Mouse (Mus musculus) myocyte (in vitro differentiated cells): ENCODE results near the gene Pold3. TPM values are rescaled to one million over a fixed set of nuclear protein-coding genes. Genes with fewer than 3 reads are reported as not detected.

Experiments
- H3K27me3 ChIP-seq: one replicate; pipeline ENCODE4 v1.6.1; 2011; ENCODE audit not compliant: control insufficient read depth, insufficient read depth, insufficient read length
- H3K36me3 ChIP-seq: one replicate; pipeline ENCODE4 v1.6.1; 2011; ENCODE audit not compliant: control insufficient read depth, insufficient read depth
- H3K4me2 ChIP-seq: one replicate; pipeline ENCODE4 v1.6.1; 2011; ENCODE audit warnings: low read depth, control low read depth
- H3K4me3 ChIP-seq: one replicate; pipeline ENCODE4 v1.5.1; 2011; ENCODE audit warnings: mild to moderate bottlenecking, control low read depth, moderate library complexity
- H3K79me2 ChIP-seq: one replicate; pipeline ENCODE4 v1.6.1; 2011; ENCODE audit not compliant: control insufficient read depth, insufficient read depth
- H3ac ChIP-seq: one replicate; pipeline ENCODE4 v1.6.1; 2011; ENCODE audit not compliant: control insufficient read depth, insufficient read length
- CEBPB ChIP-seq: IDR thresholded peaks from 2 replicates; pipeline ENCODE4 v1.6.1; 2011; ENCODE audit warnings: mild to moderate bottlenecking, moderate library complexity; ENCODE audit not compliant: poor library complexity, insufficient read depth, severe bottlenecking
- E2F4 ChIP-seq: IDR thresholded peaks from one replicate; pipeline ENCODE4 v1.6.1; 2011; ENCODE audit warnings: mild to moderate bottlenecking, control low read depth, moderate library complexity; ENCODE audit not compliant: insufficient read depth
- MAX ChIP-seq: IDR thresholded peaks from one replicate; pipeline ENCODE4 v1.6.1; 2011; ENCODE audit warnings: low read depth, mild to moderate bottlenecking, control low read depth
- MYOD1 ChIP-seq, 3 experiments: IDR thresholded peaks; one replicate each; pipeline ENCODE4 v1.6.1; 2011; ENCODE audit warnings: control low read depth in 2 of 3, low read depth in 2 of 3, mild to moderate bottlenecking in 2 of 3, moderate library complexity in 1 of 3; ENCODE audit not compliant: insufficient read length in 2 of 3, control insufficient read depth in 1 of 3
- MYOG ChIP-seq, 3 experiments: IDR thresholded peaks; one replicate each; pipeline ENCODE4 v1.6.1; 2011; ENCODE audit warnings: control low read depth in 2 of 3, low read depth in 2 of 3, mild to moderate bottlenecking in 2 of 3; ENCODE audit not compliant: insufficient read length in 2 of 3, control insufficient read depth in 1 of 3, insufficient read depth in 1 of 3
- POLR2A ChIP-seq: IDR thresholded peaks from one replicate; pipeline ENCODE4 v1.6.1; 2011; ENCODE audit warnings: low read depth, mild to moderate bottlenecking, control low read depth, moderate library complexity; ENCODE audit not compliant: insufficient read length
- POLR2AphosphoS2 ChIP-seq: IDR thresholded peaks from one replicate; pipeline ENCODE4 v1.6.1; 2011; ENCODE audit warnings: low read depth, control low read depth; ENCODE audit not compliant: insufficient read length
- REST ChIP-seq: IDR thresholded peaks from one replicate; pipeline ENCODE4 v1.6.1; 2011; ENCODE audit warnings: mild to moderate bottlenecking, control low read depth, moderate library complexity; ENCODE audit not compliant: insufficient read depth, insufficient read length
- SRF ChIP-seq: IDR thresholded peaks from one replicate; pipeline ENCODE4 v1.6.1; 2011; ENCODE audit warnings: low read depth; ENCODE audit not compliant: control insufficient read depth, insufficient read length
- TCF12 ChIP-seq: IDR thresholded peaks from one replicate; pipeline ENCODE4 v1.6.1; 2011; ENCODE audit warnings: mild to moderate bottlenecking, control low read depth; ENCODE audit not compliant: poor library complexity, insufficient read depth, severe bottlenecking
- TCF3 ChIP-seq: IDR thresholded peaks from one replicate; pipeline ENCODE4 v1.6.1; 2011; ENCODE audit warnings: low read depth, control low read depth; ENCODE audit not compliant: insufficient read length
- USF1 ChIP-seq: IDR thresholded peaks from one replicate; pipeline ENCODE4 v1.6.1; 2011; ENCODE audit warnings: low read depth, mild to moderate bottlenecking, control low read depth, moderate library complexity
- polyA plus RNA-seq: library from polyadenylated mRNA; unstranded; fragments of >200 nt; fragmentation: generic; extraction: Trizol; gene quantifications from one replicate; pipeline ENCODE4 v1.2.1, GENCODE M21; 2012; ENCODE audit warnings: missing spikeins

The Pold3 gene
- polyA plus RNA-seq, 1 experiment, result 7.4 TPM

DNA sequence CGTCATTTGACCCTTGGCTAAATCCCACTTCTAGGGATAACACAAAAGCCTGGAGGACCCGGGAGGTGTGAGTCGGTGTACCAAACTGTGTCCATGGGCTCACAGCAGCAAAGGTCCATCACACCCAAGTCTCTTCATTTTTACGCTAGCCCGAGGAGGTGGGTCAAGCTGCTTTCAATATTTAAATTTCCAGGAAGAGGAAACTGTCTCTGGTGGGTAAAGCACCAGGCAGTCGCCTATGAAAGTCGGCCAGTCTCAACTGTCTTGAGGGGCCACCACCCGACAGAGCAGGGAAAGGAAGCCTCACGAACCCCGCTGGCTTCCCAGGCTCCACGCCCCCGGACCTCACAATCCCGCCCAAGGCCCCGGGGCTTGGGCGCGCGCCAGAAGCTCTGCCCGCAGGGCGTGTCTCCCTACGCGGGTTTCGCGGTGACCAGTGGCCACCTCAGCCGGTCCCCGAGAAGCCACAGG is 539 bp downstream of the Pold3 start:
- no peaks in the 10 kb centered on the region for H3K27me3 ChIP-seq
- peak overlapping the region; percentile 65 for H3K4me3 ChIP-seq
- peak overlapping the region; percentile 78 for H3K4me2 ChIP-seq
- TF ChIP-seq POLR2A (no peak), SRF (no peak), MYOD1 (IDR thresholded peaks at IDR 0.05; ENCODE audit: control insufficient read depth in 1 of 3, insufficient read length in 2 of 3, low read depth in 2 of 3) (no peak), TCF3 (no peak)
- H3ac ChIP-seq, result peak overlapping the region; percentile 76
- H3K79me2 ChIP-seq, result peaks cover 11% of the 10 kb centered on the region
- H3K36me3 ChIP-seq, result peaks cover 6% of the 10 kb centered on the region

DNA sequence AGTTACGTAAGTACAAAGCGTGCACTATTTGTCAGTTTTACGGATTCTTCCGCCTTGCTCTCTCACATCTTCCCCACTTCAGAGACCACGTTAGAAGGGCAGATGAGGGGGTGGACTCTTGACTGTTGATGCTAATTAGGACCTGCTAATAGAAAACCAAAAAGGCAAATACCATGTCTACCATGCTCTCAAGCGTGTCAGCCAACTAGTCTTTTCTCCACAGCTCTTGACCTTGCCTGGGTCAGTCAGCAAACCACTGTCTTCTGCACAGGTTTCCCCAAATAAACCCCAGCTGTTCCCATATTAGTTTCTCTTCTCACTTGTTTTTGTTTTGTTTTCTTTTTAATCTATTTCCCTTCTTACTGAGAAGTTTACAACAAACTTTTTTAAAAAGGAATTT is 7.1 kb downstream of the Pold3 start:
- Histone ChIP-seq H3K4me3 (no peak overlapping the region), H3K4me2 (no peak overlapping the region), H3K36me3 (peaks cover 6% of the 10 kb centered on the region), H3K79me2 (peaks cover 4% of the 10 kb centered on the region), H3K27me3 (no peaks in the 10 kb centered on the region), H3ac (no peak overlapping the region)
- TF ChIP-seq POLR2AphosphoS2 (no peak), SRF (no peak), MYOD1 (IDR thresholded peaks at IDR 0.05; ENCODE audit: control insufficient read depth in 1 of 3, insufficient read length in 2 of 3, low read depth in 2 of 3) (no peak), MYOG (IDR thresholded peaks at IDR 0.05; ENCODE audit: control insufficient read depth in 1 of 3, insufficient read depth in 1 of 3, insufficient read length in 2 of 3, low read depth in 2 of 3) (no peak), USF1 (no peak), TCF3 (no peak), REST (no peak), POLR2A (no peak)

GRCm38 (mm10) chr7:100113821-100114220 is 7.5 kb downstream of the Pold3 start:
- Histone ChIP-seq H3K27me3 (no peaks in the 10 kb centered on the region), H3K4me2 (no peak overlapping the region), H3ac (no peak overlapping the region), H3K79me2 (peaks cover 4% of the 10 kb centered on the region), H3K36me3 (peaks cover 6% of the 10 kb centered on the region), H3K4me3 (no peak overlapping the region)
- TF ChIP-seq TCF3 (no peak), MAX (no peak), SRF (no peak), CEBPB (no peak), TCF12 (no peak), MYOD1 (IDR thresholded peaks at IDR 0.05; ENCODE audit: control insufficient read depth in 1 of 3, insufficient read length in 2 of 3, low read depth in 2 of 3) (no peak), E2F4 (no peak), USF1 (no peak), POLR2A (no peak), REST (no peak), MYOG (IDR thresholded peaks at IDR 0.05; ENCODE audit: control insufficient read depth in 1 of 3, insufficient read depth in 1 of 3, insufficient read length in 2 of 3, low read depth in 2 of 3) (no peak)

DNA sequence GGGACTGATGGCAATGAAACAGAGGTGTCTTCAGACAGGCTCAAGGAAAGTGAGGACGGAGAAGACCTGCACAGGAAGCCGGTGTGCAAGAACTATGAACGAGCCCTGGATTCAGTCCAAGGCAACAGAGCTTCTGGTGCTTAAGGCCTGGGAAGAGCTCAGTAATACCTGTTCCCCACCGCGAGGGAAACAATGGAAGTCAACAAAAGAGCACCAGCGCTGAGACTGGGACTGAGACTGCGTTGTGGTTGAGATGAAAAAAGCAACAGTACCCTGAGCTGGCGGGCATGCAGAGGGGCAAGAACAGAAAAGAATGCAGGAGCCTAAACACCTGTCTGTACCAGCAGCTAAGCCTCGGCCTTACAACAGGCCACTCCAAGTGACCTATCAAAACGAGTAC is 9.9 kb downstream of the Pold3 start:
- Histone ChIP-seq H3K27me3 (no peaks in the 10 kb centered on the region), H3K79me2 (no peaks in the 10 kb centered on the region), H3K36me3 (peaks cover 3% of the 10 kb centered on the region), H3ac (no peak overlapping the region), H3K4me3 (no peak overlapping the region), H3K4me2 (no peak overlapping the region)
- TF ChIP-seq CEBPB (no peak), MYOG (IDR thresholded peaks at IDR 0.05; ENCODE audit: control insufficient read depth in 1 of 3, insufficient read depth in 1 of 3, insufficient read length in 2 of 3, low read depth in 2 of 3) (no peak), POLR2A (no peak), REST (no peak), TCF3 (no peak), E2F4 (no peak), USF1 (no peak), TCF12 (no peak)

DNA sequence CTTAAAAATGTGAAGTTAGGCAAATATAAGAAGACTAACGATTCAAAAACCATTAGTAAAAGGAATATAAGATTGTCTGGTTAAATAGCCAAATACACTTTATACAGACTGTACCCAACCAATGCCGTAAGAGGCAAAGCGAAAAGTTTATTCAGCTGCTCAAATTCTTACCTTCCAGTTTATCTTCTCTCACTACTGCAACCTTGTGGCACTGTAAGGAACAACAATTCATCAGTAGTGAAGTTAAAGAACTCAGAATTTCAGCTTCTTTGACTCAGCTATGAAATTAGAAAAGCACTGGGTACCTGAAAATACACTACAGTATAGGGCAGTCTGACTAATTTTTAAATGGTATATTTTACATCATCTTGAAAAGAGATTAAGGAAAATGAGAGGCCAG is 13.0 kb downstream of the Pold3 start:
- Histone ChIP-seq H3K36me3 (peaks cover 25% of the 10 kb centered on the region), H3ac (no peak overlapping the region), H3K27me3 (no peaks in the 10 kb centered on the region), H3K4me3 (no peak overlapping the region), H3K4me2 (no peak overlapping the region), H3K79me2 (no peaks in the 10 kb centered on the region)
- TF ChIP-seq E2F4 (no peak), POLR2AphosphoS2 (no peak), TCF12 (no peak), MYOG (IDR thresholded peaks at IDR 0.05; ENCODE audit: control insufficient read depth in 1 of 3, insufficient read depth in 1 of 3, insufficient read length in 2 of 3, low read depth in 2 of 3) (no peak), SRF (no peak), POLR2A (no peak), USF1 (no peak), CEBPB (no peak), MAX (no peak), TCF3 (no peak), MYOD1 (IDR thresholded peaks at IDR 0.05; ENCODE audit: control insufficient read depth in 1 of 3, insufficient read length in 2 of 3, low read depth in 2 of 3) (no peak), REST (no peak)
